Mouse (Mus musculus) bone marrow macrophage, adult 2 months (primary cell): ENCODE results near the gene Vsig4. TPM values are rescaled to one million over a fixed set of nuclear protein-coding genes. Genes with fewer than 3 reads are reported as not detected.

ENCODE experiments used
- H3K27ac ChIP-seq: 2 replicates; pipeline ENCODE4 v1.5.1; 2012; ENCODE audit warnings: low read depth, low read length; ENCODE audit not compliant: insufficient read depth
- H3K4me1 ChIP-seq: 2 replicates; pipeline ENCODE4 v1.6.1; 2012; ENCODE audit warnings: low read length; ENCODE audit not compliant: control insufficient read depth, insufficient read depth
- H3K4me3 ChIP-seq: 2 replicates; pipeline ENCODE4 v1.5.1; 2012; ENCODE audit warnings: mild to moderate bottlenecking, low read length, moderate library complexity; ENCODE audit not compliant: insufficient read depth
- CTCF ChIP-seq: IDR thresholded peaks from 2 replicates; pipeline ENCODE4 v1.5.1; 2012; ENCODE audit warnings: low read depth, mild to moderate bottlenecking, low read length, moderate library complexity
- POLR2A ChIP-seq: IDR thresholded peaks from 2 replicates; pipeline ENCODE4 v1.6.1; 2012; ENCODE audit warnings: mild to moderate bottlenecking, low read depth, low read length, borderline replicate concordance
- polyA plus RNA-seq: library from polyadenylated mRNA; stranded (reverse); fragments of >200 nt; gene quantifications from 2 replicates; pipeline ENCODE4 v1.2.4, GENCODE M21; 2012; ENCODE audit not compliant: missing spikeins, insufficient read depth, insufficient read length

The Vsig4 gene
- 0.54 TPM in 1 of 2 replicates, not detected in the other for polyA plus RNA-seq

- Histone ChIP-seq H3K27ac (no peak within 1 kb of the TSS), H3K4me3 (no peak within 1 kb of the TSS), H3K4me1 (no peaks in the 10 kb centered on the region)
- TF ChIP-seq POLR2A: no peak
These were observed at the start of gene Vsig4 for GRCm38 (mm10) chrX:96293338-96293737. Gene Vsig4, minus strand, starts transcription at chrX:96293438.

- no peak overlapping the region for H3K4me3 ChIP-seq
- no peak overlapping the region for H3K27ac ChIP-seq
- no peaks in the 10 kb centered on the region for H3K4me1 ChIP-seq
- no peak for TF ChIP-seq POLR2A
- TF ChIP-seq CTCF: no peak
These were observed 45.9 kb upstream of the Vsig4 start for GRCm38 (mm10) chrX:96339108-96339507.

GRCm38 (mm10) chrX:96329764-96330163 lies 36.5 kb upstream of the Vsig4 start:
- H3K27ac ChIP-seq: no peak overlapping the region
- no peak for TF ChIP-seq POLR2A
- no peak for TF ChIP-seq CTCF

GRCm38 (mm10) chrX:96256509-96256908 lies 36.7 kb downstream of the Vsig4 start:
- peaks cover 8% of the 10 kb centered on the region for H3K4me1 ChIP-seq
- no peak for TF ChIP-seq POLR2A
- no peak for TF ChIP-seq CTCF
- H3K4me3 ChIP-seq: no peak overlapping the region
- H3K27ac ChIP-seq: peak overlapping the region; percentile 90

More at GRCm38 (mm10) chrX:96329764-96330163, 36.5 kb upstream of the Vsig4 start:
- H3K4me1 ChIP-seq: no peaks in the 10 kb centered on the region
- no peak overlapping the region for H3K4me3 ChIP-seq

- H3K4me3 ChIP-seq: peak overlapping the region; percentile 39; the same call in 1 of the 2 replicates
- TF ChIP-seq CTCF (no peak), POLR2A (no peak)
- peak overlapping the region; percentile 98 for H3K27ac ChIP-seq
- H3K4me1 ChIP-seq: peaks cover 15% of the 10 kb centered on the region
These were observed 53.6 kb downstream of the Vsig4 start for GRCm38 (mm10) chrX:96239644-96240043.

DNA sequence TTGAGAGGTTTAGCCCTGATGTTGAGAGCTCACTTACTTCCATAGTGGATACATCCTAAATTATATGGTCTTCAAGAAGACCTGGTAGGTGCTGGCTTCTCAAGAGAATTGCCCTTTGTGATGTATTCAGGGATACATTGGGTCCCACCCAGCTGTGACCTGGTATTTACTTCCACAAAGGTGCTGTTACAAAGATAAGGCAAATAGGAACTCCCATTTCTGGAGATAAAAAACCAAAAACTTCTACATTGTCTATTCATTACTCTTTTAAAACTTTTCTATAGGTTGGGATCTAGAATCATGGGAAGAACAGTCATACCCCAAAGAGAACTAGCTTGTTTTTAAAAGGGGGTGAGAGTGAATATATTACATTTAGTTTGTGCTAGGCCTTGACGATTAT lies 54.2 kb downstream of the Vsig4 start:
- H3K4me3 ChIP-seq: no peak overlapping the region
- TF ChIP-seq CTCF (no peak), POLR2A (no peak)
- peak overlapping the region; percentile 92 for H3K27ac ChIP-seq
- peaks cover 14% of the 10 kb centered on the region for H3K4me1 ChIP-seq

DNA sequence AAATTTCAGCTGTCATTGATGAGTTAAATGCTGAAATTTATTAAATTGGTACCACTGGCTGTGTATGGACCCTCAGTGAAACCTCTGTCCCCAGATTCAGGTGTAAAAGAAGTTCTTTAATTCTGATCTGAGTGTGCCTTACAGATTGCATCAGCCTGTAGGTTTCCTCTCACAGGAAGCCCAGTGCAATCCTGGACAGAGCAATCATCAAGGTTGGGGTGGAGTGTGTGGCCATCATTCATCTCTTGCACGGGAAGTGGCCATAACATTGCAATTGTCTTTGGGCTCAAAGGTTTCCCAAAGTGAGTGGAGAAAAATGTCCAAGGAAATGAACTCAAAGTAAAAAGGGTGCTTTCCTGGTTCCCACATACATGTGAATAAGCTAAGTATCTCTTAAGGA lies 57.5 kb downstream of the Vsig4 start:
- TF ChIP-seq POLR2A: no peak
- TF ChIP-seq CTCF: no peak
- Histone ChIP-seq H3K27ac (no peak overlapping the region), H3K4me3 (no peak overlapping the region), H3K4me1 (peaks cover 15% of the 10 kb centered on the region)

GRCm38 (mm10) chrX:96227030-96227429 lies 66.2 kb downstream of the Vsig4 start:
- Histone ChIP-seq H3K27ac (peak overlapping the region; percentile 99), H3K4me3 (no peak overlapping the region), H3K4me1 (peaks cover 28% of the 10 kb centered on the region)
- TF ChIP-seq CTCF (no peak), POLR2A (no peak)

GRCm38 (mm10) chrX:96225474-96225873 lies 67.8 kb downstream of the Vsig4 start:
- H3K27ac ChIP-seq: peak overlapping the region; percentile 84

GRCm38 (mm10) chrX:96224210-96224609 lies 69.0 kb downstream of the Vsig4 start:
- Histone ChIP-seq H3K27ac (no peak overlapping the region), H3K4me3 (no peak overlapping the region)

More at GRCm38 (mm10) chrX:96225474-96225873, 67.8 kb downstream of the Vsig4 start:
- TF ChIP-seq POLR2A (no peak), CTCF (no peak)
- no peak overlapping the region for H3K4me3 ChIP-seq
- H3K4me1 ChIP-seq: peaks cover 26% of the 10 kb centered on the region

More at GRCm38 (mm10) chrX:96224210-96224609, 69.0 kb downstream of the Vsig4 start:
- TF ChIP-seq POLR2A: no peak
- no peak for TF ChIP-seq CTCF
- peaks cover 19% of the 10 kb centered on the region for H3K4me1 ChIP-seq
